Mouse (Mus musculus) spleen, postnatal 4 days (tissue): Measurements from ENCODE around the gene Kctd21.

Experiments
- DNase-seq, 2 experiments: peaks; one replicate each; pipeline ENCODE4 v3.0.0; 2022; ENCODE audit warnings: low spot score in 2 of 2

The Kctd21 gene

DNA sequence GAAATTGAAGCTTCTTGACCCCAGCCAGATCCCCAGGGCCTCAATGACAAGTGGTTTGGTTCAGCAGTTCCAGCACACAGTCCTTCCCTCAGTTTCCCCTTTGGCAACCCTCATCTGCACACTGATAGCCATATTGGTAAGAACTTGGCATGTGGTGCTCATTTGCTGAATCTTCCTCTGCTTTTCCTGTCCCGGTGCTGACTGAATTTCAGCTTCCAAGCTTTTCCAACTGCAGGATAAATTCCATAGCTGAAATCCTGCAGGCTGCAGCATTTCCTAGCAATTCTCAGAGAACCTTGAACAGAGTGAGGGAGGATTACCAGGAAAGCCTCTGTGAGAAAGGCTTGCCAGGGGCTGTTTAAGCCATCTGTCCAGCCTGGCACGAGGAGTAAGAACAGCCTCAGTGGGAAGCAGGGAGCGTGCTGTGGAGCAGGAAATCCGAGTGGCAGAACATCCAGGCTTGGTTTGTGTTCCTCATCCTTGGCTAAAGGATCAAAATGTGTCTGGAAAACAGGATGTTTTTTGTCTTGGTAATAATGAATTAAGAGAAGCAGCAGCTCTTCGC is 54.8 kb downstream of the Kctd21 start:
- DNase-seq: no peak

DNA sequence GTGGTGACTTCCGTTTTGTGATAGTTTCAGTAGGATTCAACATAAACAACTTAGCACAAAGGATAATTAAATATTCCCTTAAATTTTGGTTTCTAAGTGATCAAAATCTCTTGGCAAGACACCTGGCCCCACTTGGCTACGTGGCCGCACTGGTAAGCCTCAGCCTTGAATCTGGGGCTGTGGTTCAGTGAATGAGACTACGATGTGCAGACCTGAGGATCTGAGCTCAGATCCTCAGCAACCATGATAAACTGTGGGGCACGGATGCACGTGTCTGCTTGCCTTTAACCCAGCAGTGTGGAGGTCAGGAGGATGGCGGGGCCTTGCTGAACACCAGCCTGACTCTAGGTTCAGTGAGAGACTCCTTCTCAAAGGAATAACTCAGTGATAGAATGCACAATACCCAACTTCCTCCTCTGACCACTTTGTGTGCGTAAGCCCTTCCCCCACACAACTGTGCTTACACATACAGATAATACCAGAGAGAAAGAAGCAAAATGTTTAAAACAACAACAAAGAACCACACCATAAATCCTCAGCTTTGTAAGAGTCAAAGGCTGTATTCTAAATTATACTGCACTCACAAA is 55.5 kb downstream of the Kctd21 start:
- no peak for DNase-seq

DNA sequence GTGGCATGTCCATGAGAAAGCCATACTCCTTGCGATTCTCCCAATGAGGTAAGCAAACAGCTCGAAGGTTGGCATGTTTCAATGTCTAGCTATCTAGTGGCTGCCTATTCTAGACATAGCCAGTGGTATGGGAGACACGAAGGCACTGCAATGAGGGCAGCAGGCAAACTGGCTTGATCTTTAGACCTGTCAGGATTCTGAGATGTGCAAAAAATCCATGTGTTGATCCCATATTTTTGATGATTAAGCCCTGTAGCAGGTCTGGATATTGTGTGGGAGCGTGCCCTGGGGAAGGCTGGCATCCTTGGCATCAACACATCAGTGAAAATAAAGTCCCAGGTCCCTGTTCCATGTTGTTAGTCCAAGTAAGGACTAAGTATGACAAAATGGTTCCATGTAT is 56.4 kb downstream of the Kctd21 start:
- no peak for DNase-seq

DNA sequence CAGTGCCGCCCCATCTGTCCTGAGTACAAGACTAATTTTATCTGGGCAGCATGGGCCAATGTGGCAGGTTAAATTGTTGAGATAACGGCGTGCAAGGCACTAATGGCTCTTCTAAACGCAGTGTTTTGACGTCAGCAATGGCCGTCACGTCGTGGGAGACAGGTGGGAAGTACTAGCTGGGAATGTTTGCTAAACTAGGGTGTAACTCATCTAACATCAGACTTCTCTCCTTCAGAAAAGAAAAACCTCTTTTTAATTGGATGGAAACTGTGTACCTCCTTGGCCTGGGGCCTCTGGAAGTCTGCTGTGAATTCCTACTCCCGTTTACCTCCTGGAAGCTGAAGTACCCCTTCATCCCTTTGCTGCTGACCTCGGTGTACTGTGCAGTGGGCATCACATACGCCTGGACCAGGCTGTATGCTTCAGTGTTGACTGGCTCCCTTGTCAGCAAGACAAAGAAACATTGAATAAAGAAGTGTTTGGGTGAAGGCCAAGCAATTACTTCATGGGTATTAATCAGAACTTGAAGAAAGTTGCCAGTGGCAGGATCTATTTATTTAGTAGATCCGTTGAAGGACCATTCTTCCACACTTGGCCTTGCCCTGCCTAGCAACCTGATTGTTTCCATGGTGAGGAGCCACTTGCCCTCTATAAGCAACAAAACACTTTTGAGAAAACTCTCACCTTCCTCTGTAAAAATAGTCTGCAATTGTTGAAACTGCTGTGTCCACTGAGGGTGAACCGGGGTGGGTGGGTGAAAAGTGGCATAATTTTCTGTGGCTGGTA is 59.4 kb downstream of the Kctd21 start:
- DNase-seq: no peak

DNA sequence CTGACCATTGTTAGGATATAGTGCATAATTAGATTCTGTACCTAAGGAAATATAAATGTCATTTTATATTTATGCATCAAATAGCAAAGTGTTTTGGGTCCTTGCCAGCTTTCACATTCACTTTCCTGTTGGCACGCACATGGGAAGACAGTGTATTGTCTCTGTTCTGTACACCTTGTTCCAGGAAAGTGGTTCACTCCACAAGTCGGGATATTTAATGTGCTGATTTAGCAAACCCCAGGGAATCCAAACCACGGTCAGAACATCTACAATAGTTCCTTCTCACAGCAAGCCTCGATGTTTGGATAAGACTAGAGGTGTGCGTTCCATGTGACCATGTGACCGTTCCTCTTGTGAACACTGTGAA is 59.9 kb downstream of the Kctd21 start:
- DNase-seq: no peak

DNA sequence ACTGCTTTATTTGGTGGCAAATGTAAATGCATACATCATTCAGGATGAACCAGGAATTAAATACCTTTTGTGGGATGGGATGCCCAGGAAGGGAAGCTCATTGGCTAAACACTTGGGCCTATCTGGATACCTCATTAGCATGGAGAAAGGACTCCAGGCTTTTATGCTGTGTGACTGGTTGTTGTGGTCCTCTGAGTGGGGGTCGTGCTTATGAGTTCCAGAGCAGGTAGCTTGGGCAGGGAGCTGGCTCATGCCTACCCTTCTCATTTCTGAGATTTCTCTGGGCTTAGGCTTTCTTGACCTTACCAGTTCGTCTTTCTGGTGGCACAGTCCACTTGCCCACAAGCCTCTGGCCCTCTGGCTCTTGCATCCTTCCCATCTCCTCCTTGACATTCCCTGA is 62.2 kb downstream of the Kctd21 start:
- DNase-seq: no peak

DNA sequence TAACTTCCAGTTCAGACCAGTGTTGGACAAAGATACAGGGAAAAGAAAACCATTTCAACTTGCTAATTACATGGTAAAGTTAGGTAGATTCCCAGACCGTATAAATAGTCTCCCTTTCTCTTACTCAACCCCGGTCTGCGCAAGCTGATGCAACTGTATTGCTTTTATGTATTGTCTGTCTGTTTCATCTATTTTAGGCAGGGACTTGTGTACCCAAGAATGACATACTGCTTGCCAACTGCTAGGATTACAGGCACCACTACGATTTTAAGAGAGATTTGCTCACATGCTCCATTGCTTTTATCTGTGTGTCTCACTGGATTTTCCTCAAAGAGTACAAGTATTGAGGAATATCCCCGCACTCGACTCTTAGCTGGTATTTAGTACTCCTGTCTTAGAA is 66.8 kb downstream of the Kctd21 start:
- DNase-seq: no peak
